Mouse (Mus musculus): ENCODE results near the gene Lrrc28. TPM values are rescaled to one million over a fixed set of nuclear protein-coding genes. Genes with fewer than 3 reads are reported as not detected.
A peak's percentile ranks its signal among the peaks of the same experiment; 100 is the strongest.
"Not testable (repeated sequence)": the region's sequence is repeated elsewhere in the genome, so short reads cannot be mapped to it uniquely, and the experiment has no call there.

The Lrrc28 gene
- total RNA-seq, 2 experiments from 2014 or later: 17.1 to 18.8 TPM

- DNase-seq (ENCODE audit: low spot score in 2 of 2): no peak
These were observed 108.3 kb downstream of the Lrrc28 start for GRCm38 (mm10) chr7:67536588-67537372.

- DNase-seq (ENCODE audit: low spot score in 2 of 2): no peak
These were observed 109.1 kb downstream of the Lrrc28 start for GRCm38 (mm10) chr7:67535941-67536340.

- DNase-seq (ENCODE audit: low spot score in 2 of 2): no peak
These were observed 114.1 kb downstream of the Lrrc28 start for GRCm38 (mm10) chr7:67530981-67531380.

GRCm38 (mm10) chr7:67529381-67529780, 115.7 kb downstream of the Lrrc28 start:
- no peak for DNase-seq (ENCODE audit: low spot score in 2 of 2)

- no peak for DNase-seq (ENCODE audit: low spot score in 2 of 2)
These were observed 116.2 kb downstream of the Lrrc28 start for GRCm38 (mm10) chr7:67528821-67529221.

GRCm38 (mm10) chr7:67528063-67528811, 116.8 kb downstream of the Lrrc28 start:
- peak in 1 of 2 experiments; percentile 11 for DNase-seq (ENCODE audit: low spot score in 2 of 2)

GRCm38 (mm10) chr7:67525886-67526580, 119.0 kb downstream of the Lrrc28 start:
- no peak for DNase-seq (ENCODE audit: low spot score in 2 of 2)

- DNase-seq (ENCODE audit: low spot score in 2 of 2): not testable (repeated sequence)
These were observed 121.0 kb downstream of the Lrrc28 start for GRCm38 (mm10) chr7:67524069-67524468.

- DNase-seq (ENCODE audit: low spot score in 2 of 2): no peak
These were observed 121.7 kb downstream of the Lrrc28 start for GRCm38 (mm10) chr7:67523400-67523799.

- DNase-seq (ENCODE audit: low spot score in 2 of 2): not testable (repeated sequence)
These were observed 123.3 kb downstream of the Lrrc28 start for GRCm38 (mm10) chr7:67521731-67522130.

GRCm38 (mm10) chr7:67520959-67521358, 124.1 kb downstream of the Lrrc28 start:
- no peak for DNase-seq (ENCODE audit: low spot score in 2 of 2)

GRCm38 (mm10) chr7:67520001-67520400, 125.1 kb downstream of the Lrrc28 start:
- DNase-seq (ENCODE audit: low spot score in 2 of 2): no peak

- no peak for DNase-seq (ENCODE audit: low spot score in 2 of 2)
These were observed 129.4 kb downstream of the Lrrc28 start for GRCm38 (mm10) chr7:67515621-67516020.

- no peak for DNase-seq (ENCODE audit: low spot score in 2 of 2)
These were observed 130.2 kb downstream of the Lrrc28 start for GRCm38 (mm10) chr7:67514893-67515292.

- no peak for DNase-seq (ENCODE audit: low spot score in 2 of 2)
These were observed 130.7 kb downstream of the Lrrc28 start for GRCm38 (mm10) chr7:67514380-67514779.

GRCm38 (mm10) chr7:67513656-67514055, 131.4 kb downstream of the Lrrc28 start:
- DNase-seq (ENCODE audit: low spot score in 2 of 2): no peak

- no peak for DNase-seq (ENCODE audit: low spot score in 2 of 2)
These were observed 133.5 kb downstream of the Lrrc28 start for GRCm38 (mm10) chr7:67511606-67512005.

- DNase-seq (ENCODE audit: low spot score in 2 of 2): no peak
These were observed 141.6 kb downstream of the Lrrc28 start for GRCm38 (mm10) chr7:67503281-67504010.

- DNase-seq (ENCODE audit: low spot score in 2 of 2): no peak
These were observed 142.4 kb downstream of the Lrrc28 start for GRCm38 (mm10) chr7:67502631-67503030.

GRCm38 (mm10) chr7:67500878-67501277, 144.2 kb downstream of the Lrrc28 start:
- no peak for DNase-seq (ENCODE audit: low spot score in 2 of 2)

Measured in adrenal gland, postnatal 4 days (tissue).